Mouse (Mus musculus) spleen, postnatal 10 days (tissue): ENCODE data around the gene AC170998.1.
"Not testable (repeated sequence)": the region's sequence is repeated elsewhere in the genome, so short reads cannot be mapped to it uniquely, and the experiment has no call there.

Experiments used
- DNase-seq, 2 experiments: peaks; one replicate each; pipeline ENCODE4 v3.0.0; 2021 to 2022; ENCODE audit warnings: low spot score in 2 of 2

AC170998.1 gene

DNA sequence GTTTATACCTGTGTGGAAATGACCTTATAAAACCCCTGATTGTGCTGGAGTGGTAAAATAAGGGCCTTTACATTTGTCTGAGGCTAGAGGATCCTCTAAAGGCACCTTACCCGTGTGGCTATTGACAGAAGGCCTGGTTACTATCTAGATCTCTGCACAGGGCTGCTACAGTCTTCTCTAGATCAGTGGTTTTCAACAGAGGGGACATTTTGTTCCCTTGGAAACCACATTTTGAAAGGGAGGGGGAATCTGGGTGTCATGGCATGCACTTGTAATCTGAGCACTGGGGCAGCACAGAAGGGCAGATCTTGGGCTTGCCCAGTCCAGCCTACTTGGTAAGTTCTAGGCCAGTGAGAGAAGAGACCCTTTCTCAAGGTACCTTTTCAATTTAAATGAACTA lies 19.2 kb upstream of the AC170998.1 start:
- DNase-seq = no peak

GRCm38 (mm10) chr17:28707136-28707627 lies 18.7 kb upstream of the AC170998.1 start:
- DNase-seq = no peak

- DNase-seq = no peak
Measured at GRCm38 (mm10) chr17:28707816-28708215, 18.1 kb upstream of the AC170998.1 start.

- DNase-seq = no peak
Measured at GRCm38 (mm10) chr17:28708989-28709388, 16.9 kb upstream of the AC170998.1 start.

DNA sequence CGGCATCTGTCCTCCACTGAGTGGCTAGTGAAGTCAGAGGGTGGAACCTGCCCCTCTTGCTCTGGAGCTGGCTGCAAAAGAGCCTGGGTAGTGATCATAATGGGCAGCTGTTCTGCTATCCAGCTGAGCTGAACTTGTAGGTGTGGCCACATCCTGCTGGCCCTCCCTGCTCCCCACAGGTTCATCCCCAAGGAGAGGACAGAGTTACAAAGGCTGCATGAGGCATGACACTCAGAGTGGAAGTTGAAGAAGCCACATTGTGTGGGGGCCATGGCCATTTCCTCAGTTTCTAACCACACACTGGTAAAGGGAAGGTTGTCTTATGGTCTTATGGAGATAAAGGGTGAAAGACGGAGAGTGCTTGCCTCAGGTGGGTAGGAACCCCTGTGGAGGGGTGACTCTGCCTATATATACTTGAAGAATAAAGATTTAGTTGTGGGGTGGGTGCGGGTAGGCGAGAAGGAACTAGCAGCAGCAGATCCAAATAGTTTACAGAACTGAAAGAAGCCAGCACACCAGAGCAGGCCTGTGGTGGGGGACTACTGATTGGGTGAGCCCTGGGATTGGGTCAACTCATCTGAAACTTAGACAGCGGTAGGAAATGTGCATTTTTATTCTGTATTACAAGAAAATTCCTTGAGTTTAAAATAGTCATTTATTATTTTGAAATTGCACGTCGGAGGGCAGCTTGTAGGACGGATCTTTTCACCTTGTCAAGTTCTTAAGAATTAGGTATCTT lies 16.2 kb upstream of the AC170998.1 start:
- no peak for DNase-seq

GRCm38 (mm10) chr17:28710291-28710688 lies 15.6 kb upstream of the AC170998.1 start:
- DNase-seq = no peak

DNA sequence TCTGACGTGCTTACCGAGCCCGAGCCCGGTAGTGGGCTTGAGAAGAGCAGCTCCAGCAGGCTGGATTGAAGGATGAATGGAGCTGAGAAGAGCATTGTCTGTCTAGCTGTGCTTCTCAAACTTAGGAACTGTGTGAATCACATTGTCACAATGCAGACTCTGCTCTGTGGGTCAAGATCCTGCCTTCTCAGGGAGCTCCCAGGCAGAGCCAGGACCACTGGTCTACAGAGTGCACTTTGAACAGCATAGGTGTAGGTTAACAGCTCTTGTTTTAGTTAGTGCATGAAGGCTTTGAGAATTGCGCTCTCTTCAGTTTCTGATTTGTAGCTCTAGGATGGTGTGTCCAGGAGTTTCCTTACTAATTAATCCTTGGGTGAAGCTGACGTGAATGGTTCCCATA lies 14.6 kb upstream of the AC170998.1 start:
- DNase-seq = no peak

DNA sequence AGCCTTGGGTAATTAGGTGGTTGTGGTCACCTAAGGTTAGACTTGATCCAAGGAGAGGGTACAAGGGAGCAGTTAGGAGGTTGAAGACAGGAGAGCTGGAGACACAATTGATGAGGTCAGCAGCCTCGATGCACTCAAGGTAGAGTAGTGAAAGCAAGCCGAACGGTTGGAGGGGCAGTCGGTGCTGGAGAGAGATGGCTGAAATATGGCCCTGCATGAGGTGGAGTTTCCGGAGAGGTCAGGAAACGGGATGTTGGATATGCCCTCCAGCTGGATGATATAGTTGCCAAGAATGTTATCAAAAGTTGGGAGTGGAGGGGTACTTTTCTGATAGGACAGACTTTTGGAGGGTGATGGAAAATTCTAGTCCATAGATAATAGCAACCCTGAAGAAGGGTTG lies 13.6 kb upstream of the AC170998.1 start:
- DNase-seq = no peak

DNA sequence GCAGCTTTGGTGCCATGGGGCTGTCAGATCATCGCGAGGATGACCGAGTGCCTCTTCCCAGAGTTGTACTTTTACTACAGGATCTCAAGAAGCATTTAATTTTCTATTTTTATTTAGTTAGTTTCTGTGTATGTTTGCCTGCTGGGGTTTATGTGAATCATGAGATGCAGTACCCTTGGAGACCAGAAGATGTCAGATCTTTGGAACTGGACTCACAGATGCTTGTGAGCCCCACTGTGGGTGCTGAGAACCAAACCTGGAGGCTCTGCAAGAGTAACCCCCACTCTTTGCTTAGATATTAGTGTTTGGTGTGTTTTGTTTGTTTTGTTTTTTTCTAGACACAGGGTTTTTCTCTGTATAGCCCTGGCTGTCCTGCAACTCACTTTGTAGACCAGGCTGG lies 11.9 kb upstream of the AC170998.1 start:
- DNase-seq = no peak

DNA sequence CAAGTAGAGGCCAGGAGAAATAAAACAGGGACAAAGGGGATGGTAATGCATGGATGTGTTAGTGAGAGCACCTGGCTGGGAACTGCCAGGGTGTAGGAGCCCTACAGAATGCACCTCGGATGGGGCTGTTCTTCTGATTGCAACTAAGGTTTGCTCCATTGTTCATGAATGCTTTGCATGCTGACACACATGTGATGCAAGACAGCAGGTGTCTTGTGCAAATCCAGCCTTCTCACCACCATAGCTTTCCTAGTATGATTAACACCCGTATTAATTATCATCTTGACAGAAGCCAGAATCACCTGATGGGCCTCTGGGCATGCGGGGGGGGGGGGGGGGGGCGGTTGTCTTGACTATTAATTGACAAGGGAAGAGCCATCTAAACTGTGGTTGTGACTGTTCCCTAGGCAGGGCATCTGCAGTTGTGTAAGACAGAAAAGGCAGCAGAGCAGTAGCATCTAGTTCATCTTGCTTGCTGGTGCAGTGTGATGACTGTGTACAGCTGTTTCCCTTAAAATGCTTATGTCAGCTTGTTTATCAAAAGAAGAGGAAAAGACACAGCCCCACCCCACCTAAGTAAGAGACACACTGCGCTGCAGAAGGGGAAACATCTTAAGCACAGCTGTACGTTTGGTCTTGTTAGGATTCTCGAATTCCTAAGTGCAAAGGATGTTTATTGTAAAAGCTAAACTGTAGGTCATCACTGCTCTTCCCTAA lies 9.9 kb upstream of the AC170998.1 start:
- no peak for DNase-seq

- DNase-seq = no peak
Measured at GRCm38 (mm10) chr17:28717535-28717934, 8.3 kb upstream of the AC170998.1 start.

GRCm38 (mm10) chr17:28727511-28727910 lies 1.6 kb downstream of the AC170998.1 start:
- DNase-seq = not testable (repeated sequence)

DNA sequence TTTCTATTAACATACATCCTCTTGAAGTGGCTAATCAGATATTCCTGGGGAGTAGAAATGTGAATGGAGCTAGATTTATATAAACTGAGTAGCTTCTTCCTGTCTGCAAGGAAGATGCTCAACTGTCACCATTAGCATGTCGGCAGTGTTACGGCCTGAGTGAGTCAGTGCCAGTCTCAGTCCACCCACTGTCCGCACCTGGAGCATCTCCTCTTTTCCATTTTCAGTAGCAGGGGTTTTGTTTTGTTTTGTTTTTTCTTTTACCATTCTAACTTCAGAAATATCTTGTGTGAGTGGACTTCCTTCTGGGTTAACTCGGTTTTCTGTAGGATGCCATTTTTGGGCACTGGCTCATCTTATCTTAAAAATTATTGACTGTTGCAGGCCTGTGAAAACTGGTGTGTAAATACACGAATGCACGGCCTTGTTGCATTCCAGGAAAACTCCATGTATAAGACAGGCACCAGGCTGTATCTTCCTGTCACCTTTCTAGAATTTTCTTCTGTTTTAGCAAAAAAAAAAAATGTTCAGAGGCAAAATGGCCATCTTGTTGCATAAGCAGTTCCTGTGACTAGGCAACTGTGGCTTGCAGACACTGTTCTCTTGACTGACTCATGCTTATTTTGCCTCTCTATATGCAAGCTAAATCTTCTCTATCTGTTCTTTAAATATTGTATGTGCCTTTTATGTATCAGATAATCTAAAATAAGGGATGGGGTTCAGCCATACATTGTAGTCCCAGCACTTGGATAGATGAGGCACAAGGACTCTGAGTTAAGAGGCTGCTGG lies 9.6 kb downstream of the AC170998.1 start:
- DNase-seq = no peak

- DNase-seq = no peak
Measured at GRCm38 (mm10) chr17:28736486-28736885, 10.6 kb downstream of the AC170998.1 start.

- DNase-seq = no peak
Measured at GRCm38 (mm10) chr17:28737973-28738372, 12.1 kb downstream of the AC170998.1 start.

DNA sequence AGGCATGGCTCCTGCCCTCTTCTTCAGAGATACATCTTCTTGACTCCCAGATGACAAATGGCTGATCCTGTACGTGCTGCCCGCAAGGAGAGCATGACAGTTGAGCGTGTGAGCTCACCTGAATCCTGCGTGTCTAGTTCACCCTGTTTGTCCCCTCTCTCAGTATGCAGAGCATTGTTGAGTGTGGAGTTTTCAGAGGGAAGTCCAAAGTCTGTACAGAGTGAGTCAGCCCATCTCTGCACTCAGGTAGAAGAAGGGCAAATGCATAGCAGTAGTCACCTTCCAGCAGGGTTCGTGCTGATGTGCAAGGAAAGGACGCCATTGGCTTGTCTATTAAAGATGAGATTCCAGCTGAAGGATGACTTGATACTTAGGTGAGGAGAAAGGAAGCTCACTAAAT lies 13.4 kb downstream of the AC170998.1 start:
- no peak for DNase-seq

- no peak for DNase-seq
Measured at GRCm38 (mm10) chr17:28743145-28743866, 17.4 kb downstream of the AC170998.1 start.

DNA sequence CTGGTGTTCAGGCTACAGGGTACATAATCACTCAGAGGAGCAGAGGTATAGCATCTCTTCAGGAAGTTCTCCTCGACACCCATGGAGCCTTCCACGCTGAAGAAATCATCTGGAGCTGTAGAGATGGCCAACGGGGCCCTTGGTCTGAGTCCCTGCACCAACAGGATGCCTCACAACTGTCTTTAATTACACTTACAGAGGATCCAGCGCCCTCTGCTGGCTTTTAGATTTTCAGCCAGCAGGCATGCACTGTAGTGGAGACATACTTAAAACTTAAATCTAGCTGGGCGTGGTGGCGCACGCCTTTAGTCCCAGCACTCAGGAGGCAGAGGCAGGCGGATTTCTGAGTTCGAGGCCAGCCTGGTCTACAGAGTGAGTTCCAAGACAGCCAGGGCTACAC lies 18.0 kb downstream of the AC170998.1 start:
- peak in 1 of 2 experiments; percentile 36 for DNase-seq

GRCm38 (mm10) chr17:28745773-28746172 lies 19.9 kb downstream of the AC170998.1 start:
- DNase-seq = no peak

- DNase-seq = no peak
Measured at GRCm38 (mm10) chr17:28748001-28748400, 22.1 kb downstream of the AC170998.1 start.

- peak in 1 of 2 experiments; percentile 31 for DNase-seq
Measured at GRCm38 (mm10) chr17:28750580-28750979, 24.7 kb downstream of the AC170998.1 start.

DNA sequence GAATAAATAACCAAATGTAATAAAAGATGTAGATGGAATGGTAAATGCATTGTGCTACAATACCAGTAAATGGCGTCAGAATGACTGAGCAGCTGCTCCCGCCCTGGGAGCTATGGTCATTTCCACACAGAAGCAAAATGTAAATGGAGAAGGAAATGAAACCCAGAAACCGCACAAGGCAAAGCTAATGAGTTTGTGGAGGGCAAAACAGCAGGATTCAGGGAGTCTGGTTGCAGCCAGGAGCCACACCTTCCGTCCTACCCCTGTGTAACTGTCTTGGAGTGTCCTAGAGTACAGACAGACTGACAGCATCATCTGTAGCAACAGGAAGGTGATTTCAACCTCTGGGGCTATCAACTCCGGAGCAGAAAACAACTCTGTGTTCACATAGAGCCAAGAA lies 30.6 kb downstream of the AC170998.1 start:
- no peak for DNase-seq
